Mouse (Mus musculus): ENCODE measurements around the gene Fos. TPM values are rescaled to one million over a fixed set of nuclear protein-coding genes. Genes with fewer than 3 reads are reported as not detected.
A peak's percentile ranks its signal among the peaks of the same experiment; 100 is the strongest.

The Fos gene
- polyA plus RNA-seq, 1 experiment from 2014 or later: 33.8 TPM

- H3K9me3 ChIP-seq (ENCODE audit: low read length): no peaks in the 10 kb centered on the region
- DNase-seq (ENCODE audit: low spot score) (peak; percentile 47), ATAC-seq (no peak)
- peak overlapping the region; percentile 89 for H3K9ac ChIP-seq (replicated peaks; ENCODE audit: low read depth)
- no peak for TF ChIP-seq EP300 (IDR thresholded peaks at IDR 0.05)
- TF ChIP-seq CTCF (IDR thresholded peaks at IDR 0.05): no peak
- peaks cover 15% of the 10 kb centered on the region; the same call in 1 of the 2 replicates for H3K36me3 ChIP-seq (ENCODE audit: insufficient read depth, low read length)
- 36% methylated on average over 14 of the region's 16 CpGs for WGBS
- peak overlapping the region; percentile 89 for H3K4me3 ChIP-seq (ENCODE audit: low read depth, low read length)
- H3K27me3 ChIP-seq (replicated peaks; ENCODE audit: insufficient read depth, low read length): no peaks in the 10 kb centered on the region
- H3K27ac ChIP-seq (ENCODE audit: low read length): no peak overlapping the region
- H3K4me2 ChIP-seq (replicated peaks; ENCODE audit: low read depth, low read length): peak overlapping the region; percentile 85
- H3K4me1 ChIP-seq (ENCODE audit: insufficient read depth, low read depth, low read length): peaks cover 5% of the 10 kb centered on the region; the same call in 1 of the 2 replicates
Observed at GRCm38 (mm10) chr12:85475232-85475919, 1.7 kb downstream of the Fos start.

DNA sequence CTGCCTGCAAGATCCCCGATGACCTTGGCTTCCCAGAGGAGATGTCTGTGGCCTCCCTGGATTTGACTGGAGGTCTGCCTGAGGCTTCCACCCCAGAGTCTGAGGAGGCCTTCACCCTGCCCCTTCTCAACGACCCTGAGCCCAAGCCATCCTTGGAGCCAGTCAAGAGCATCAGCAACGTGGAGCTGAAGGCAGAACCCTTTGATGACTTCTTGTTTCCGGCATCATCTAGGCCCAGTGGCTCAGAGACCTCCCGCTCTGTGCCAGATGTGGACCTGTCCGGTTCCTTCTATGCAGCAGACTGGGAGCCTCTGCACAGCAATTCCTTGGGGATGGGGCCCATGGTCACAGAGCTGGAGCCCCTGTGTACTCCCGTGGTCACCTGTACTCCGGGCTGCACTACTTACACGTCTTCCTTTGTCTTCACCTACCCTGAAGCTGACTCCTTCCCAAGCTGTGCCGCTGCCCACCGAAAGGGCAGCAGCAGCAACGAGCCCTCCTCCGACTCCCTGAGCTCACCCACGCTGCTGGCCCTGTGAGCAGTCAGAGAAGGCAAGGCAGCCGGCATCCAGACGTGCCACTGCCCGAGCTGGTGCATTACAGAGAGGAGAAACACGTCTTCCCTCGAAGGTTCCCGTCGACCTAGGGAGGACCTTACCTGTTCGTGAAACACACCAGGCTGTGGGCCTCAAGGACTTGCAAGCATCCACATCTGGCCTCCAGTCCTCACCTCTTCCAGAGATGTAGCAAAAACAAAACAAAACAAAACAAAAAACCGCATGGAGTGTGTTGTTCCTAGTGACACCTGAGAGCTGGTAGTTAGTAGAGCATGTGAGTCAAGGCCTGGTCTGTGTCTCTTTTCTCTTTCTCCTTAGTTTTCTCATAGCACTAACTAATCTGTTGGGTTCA lies 2.5 kb downstream of the Fos start:
- WGBS: 71% methylated on average over 23 of the region's 23 CpGs
- DNase-seq (ENCODE audit: low spot score) (no peak), ATAC-seq (no peak)
- Histone ChIP-seq H3K4me1 (ENCODE audit: insufficient read depth, low read depth, low read length) (peaks cover 5% of the 10 kb centered on the region; the same call in 1 of the 2 replicates), H3K9me3 (ENCODE audit: low read length) (no peaks in the 10 kb centered on the region), H3K27ac (ENCODE audit: low read length) (no peak overlapping the region), H3K36me3 (ENCODE audit: insufficient read depth, low read length) (peaks cover 15% of the 10 kb centered on the region; the same call in 1 of the 2 replicates), H3K9ac (replicated peaks; ENCODE audit: low read depth) (peak overlapping the region; percentile 32; the same call in 1 of the 2 replicates), H3K27me3 (replicated peaks; ENCODE audit: insufficient read depth, low read length) (no peaks in the 10 kb centered on the region), H3K4me2 (replicated peaks; ENCODE audit: low read depth, low read length) (peak overlapping the region; percentile 85), H3K4me3 (ENCODE audit: low read depth, low read length) (peak overlapping the region; percentile 89)
- TF ChIP-seq CTCF (IDR thresholded peaks at IDR 0.05): no peak
- no peak for TF ChIP-seq EP300 (IDR thresholded peaks at IDR 0.05)

DNA sequence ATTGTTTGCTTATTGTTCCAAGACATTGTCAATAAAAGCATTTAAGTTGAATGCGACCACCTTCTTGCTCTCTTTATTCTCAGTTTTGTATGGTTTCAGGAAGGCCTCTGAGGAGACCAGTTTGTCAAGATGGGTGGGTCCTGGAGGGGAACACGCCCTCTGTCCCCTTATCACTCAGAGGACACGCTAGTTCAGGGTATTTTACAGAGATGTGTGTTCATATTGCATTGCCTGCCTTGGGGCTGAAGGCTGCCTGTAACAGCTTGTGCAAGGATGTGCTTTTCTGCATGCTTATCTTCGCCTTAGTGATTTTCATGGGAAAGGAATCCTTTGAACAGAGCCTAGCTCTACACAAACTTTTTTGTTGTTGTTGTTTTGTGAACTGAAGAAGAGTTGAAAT lies 3.5 kb downstream of the Fos start:
- 74% methylated on average over 4 of the region's 4 CpGs for WGBS
- H3K4me1 ChIP-seq (ENCODE audit: insufficient read depth, low read depth, low read length): no peaks in the 10 kb centered on the region; the same call in 1 of the 2 replicates
- peak overlapping the region; percentile 85; the same call in 1 of the 2 replicates for H3K4me2 ChIP-seq (replicated peaks; ENCODE audit: low read depth, low read length)

DNA sequence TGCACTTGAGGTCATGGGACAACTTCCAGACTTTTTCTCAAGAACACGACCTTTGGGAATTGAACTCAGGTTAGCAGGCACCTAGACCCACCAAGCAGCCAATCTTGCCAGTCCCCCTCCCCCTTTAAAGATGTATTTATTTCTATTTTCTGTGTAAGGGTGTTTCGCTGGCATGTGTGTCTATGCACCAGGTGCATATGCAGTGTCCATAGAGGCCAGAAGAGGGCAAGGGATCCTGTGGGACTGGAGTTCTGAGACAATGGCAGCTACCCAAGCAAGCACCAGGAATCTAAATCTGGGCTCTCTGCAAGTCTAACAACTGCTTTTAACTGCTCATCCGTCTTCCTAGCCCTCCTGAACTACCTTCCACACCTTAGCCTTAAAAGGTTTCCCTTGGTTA lies 4.1 kb downstream of the Fos start:
- WGBS: 67% methylated on average over 3 of the region's 3 CpGs
- DNase-seq (ENCODE audit: low spot score): peak; percentile 37
- TF ChIP-seq CTCF (IDR thresholded peaks at IDR 0.05) (peak; percentile 42), EP300 (IDR thresholded peaks at IDR 0.05) (no peak)
- Histone ChIP-seq H3K4me3 (ENCODE audit: low read depth, low read length) (no peak overlapping the region), H3K27me3 (replicated peaks; ENCODE audit: insufficient read depth, low read length) (no peaks in the 10 kb centered on the region), H3K36me3 (ENCODE audit: insufficient read depth, low read length) (peaks cover 15% of the 10 kb centered on the region; the same call in 1 of the 2 replicates), H3K4me1 (ENCODE audit: insufficient read depth, low read depth, low read length) (no peaks in the 10 kb centered on the region; the same call in 1 of the 2 replicates), H3K9me3 (ENCODE audit: low read length) (no peaks in the 10 kb centered on the region), H3K27ac (ENCODE audit: low read length) (no peak overlapping the region), H3K4me2 (replicated peaks; ENCODE audit: low read depth, low read length) (no peak overlapping the region), H3K9ac (replicated peaks; ENCODE audit: low read depth) (no peak overlapping the region)
- no peak for ATAC-seq

More for the DNA sequence above, 3.5 kb downstream of the Fos start:
- Histone ChIP-seq H3K4me3 (ENCODE audit: low read depth, low read length) (peak overlapping the region; percentile 14; the same call in 1 of the 2 replicates), H3K9me3 (ENCODE audit: low read length) (no peaks in the 10 kb centered on the region), H3K9ac (replicated peaks; ENCODE audit: low read depth) (no peak overlapping the region), H3K36me3 (ENCODE audit: insufficient read depth, low read length) (peaks cover 15% of the 10 kb centered on the region; the same call in 1 of the 2 replicates), H3K27me3 (replicated peaks; ENCODE audit: insufficient read depth, low read length) (no peaks in the 10 kb centered on the region), H3K27ac (ENCODE audit: low read length) (no peak overlapping the region)
- TF ChIP-seq CTCF (IDR thresholded peaks at IDR 0.05) (no peak), EP300 (IDR thresholded peaks at IDR 0.05) (no peak)
- ATAC-seq: no peak
- peak; percentile 21 for DNase-seq (ENCODE audit: low spot score)

GRCm38 (mm10) chr12:85478696-85479095 lies 5.0 kb downstream of the Fos start:
- H3K27ac ChIP-seq (ENCODE audit: low read length): no peak overlapping the region
- H3K27me3 ChIP-seq (replicated peaks; ENCODE audit: insufficient read depth, low read length): no peaks in the 10 kb centered on the region
- no peak overlapping the region for H3K4me2 ChIP-seq (replicated peaks; ENCODE audit: low read depth, low read length)
- ATAC-seq (no peak), DNase-seq (ENCODE audit: low spot score) (no peak)
- WGBS: 67% methylated on average over 7 of the region's 7 CpGs
- TF ChIP-seq CTCF (IDR thresholded peaks at IDR 0.05) (no peak), EP300 (IDR thresholded peaks at IDR 0.05) (no peak)
- H3K36me3 ChIP-seq (ENCODE audit: insufficient read depth, low read length): peaks cover 15% of the 10 kb centered on the region; the same call in 1 of the 2 replicates
- H3K4me1 ChIP-seq (ENCODE audit: insufficient read depth, low read depth, low read length): no peaks in the 10 kb centered on the region; the same call in 1 of the 2 replicates
- no peaks in the 10 kb centered on the region for H3K9me3 ChIP-seq (ENCODE audit: low read length)
- H3K4me3 ChIP-seq (ENCODE audit: low read depth, low read length): no peak overlapping the region
- no peak overlapping the region for H3K9ac ChIP-seq (replicated peaks; ENCODE audit: low read depth)

- no peak overlapping the region for H3K9ac ChIP-seq (replicated peaks; ENCODE audit: low read depth)
- DNase-seq (ENCODE audit: low spot score) (peak; percentile 47), ATAC-seq (no peak)
Observed at GRCm38 (mm10) chr12:85479190-85479589, 5.5 kb downstream of the Fos start.

More at GRCm38 (mm10) chr12:85479190-85479589, 5.5 kb downstream of the Fos start:
- TF ChIP-seq CTCF (IDR thresholded peaks at IDR 0.05): no peak
- TF ChIP-seq EP300 (IDR thresholded peaks at IDR 0.05): no peak
- Histone ChIP-seq H3K27ac (ENCODE audit: low read length) (no peak overlapping the region), H3K4me1 (ENCODE audit: insufficient read depth, low read depth, low read length) (no peaks in the 10 kb centered on the region; the same call in 1 of the 2 replicates), H3K9me3 (ENCODE audit: low read length) (no peaks in the 10 kb centered on the region), H3K27me3 (replicated peaks; ENCODE audit: insufficient read depth, low read length) (no peaks in the 10 kb centered on the region), H3K36me3 (ENCODE audit: insufficient read depth, low read length) (peaks cover 15% of the 10 kb centered on the region; the same call in 1 of the 2 replicates), H3K4me2 (replicated peaks; ENCODE audit: low read depth, low read length) (no peak overlapping the region), H3K4me3 (ENCODE audit: low read depth, low read length) (no peak overlapping the region)
- WGBS: 26% methylated on average over 3 of the region's 3 CpGs
